Mouse (Mus musculus): ENCODE measurements around the gene Mroh8. TPM values are rescaled to one million over a fixed set of nuclear protein-coding genes. Genes with fewer than 3 reads are reported as not detected.
"Not testable (repeated sequence)": the region's sequence is repeated elsewhere in the genome, so short reads cannot be mapped to it uniquely, and the experiment has no call there.

The Mroh8 gene
- polyA plus RNA-seq, 1 experiment from 2014 or later: 0.62 TPM

DNA sequence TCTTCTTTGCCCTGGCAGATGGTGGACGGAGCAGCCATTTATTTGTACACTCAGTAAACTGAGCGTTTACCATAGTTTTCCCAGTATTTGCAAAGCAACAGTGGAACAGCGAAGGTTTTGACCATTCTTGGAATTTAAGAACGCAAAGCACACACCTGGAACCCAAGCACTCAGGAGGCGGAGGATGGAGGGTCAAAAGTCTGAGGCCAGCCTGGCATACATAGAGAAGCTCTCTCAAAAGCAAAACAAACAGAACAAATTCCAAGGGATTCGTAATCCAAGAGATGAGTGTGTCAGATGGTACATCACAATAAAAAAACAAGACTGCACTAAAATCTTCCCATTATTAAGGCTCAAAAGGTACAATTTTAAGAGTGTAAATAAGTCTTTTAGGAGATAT lies 105.8 kb downstream of the Mroh8 start:
- Histone ChIP-seq H3K27me3 (ENCODE audit: insufficient read depth, poor library complexity, severe bottlenecking) (no peaks in the 10 kb centered on the region), H3K4me3 (no peak overlapping the region), H3K9me3 (no peaks in the 10 kb centered on the region), H3K36me3 (peaks cover 62% of the 10 kb centered on the region), H3K27ac (no peak overlapping the region), H3K4me1 (0 out of 2 replicates have a peak, but pooled peaks cover 7% of the 10 kb centered on the region)
- no peak for DNase-seq (ENCODE audit: low spot score)
- WGBS: 93% methylated on average over 6 of the region's 6 CpGs

DNA sequence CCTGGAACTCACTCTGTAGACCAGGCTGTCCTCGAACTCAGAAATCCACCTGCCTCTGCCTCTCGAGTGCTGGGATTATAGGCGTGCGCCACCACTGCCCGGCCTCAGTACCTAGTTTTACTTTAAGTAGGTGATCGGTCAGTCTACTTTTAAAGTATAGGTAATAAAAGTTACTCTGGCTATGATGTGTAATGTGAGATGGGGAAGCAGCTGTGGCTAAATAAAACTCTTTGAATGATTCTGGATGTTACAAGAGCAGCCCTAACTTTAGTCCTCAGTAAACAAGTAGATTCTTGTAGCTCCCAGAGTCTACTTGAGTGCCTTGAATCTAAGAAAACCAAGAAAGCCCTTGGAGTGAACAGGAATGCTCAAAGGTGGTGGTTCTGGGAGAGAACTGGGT lies 106.4 kb downstream of the Mroh8 start:
- H3K27me3 ChIP-seq (ENCODE audit: insufficient read depth, poor library complexity, severe bottlenecking): no peaks in the 10 kb centered on the region
- H3K4me3 ChIP-seq: no peak overlapping the region
- H3K36me3 ChIP-seq: peaks cover 65% of the 10 kb centered on the region
- 93% methylated on average over 6 of the region's 6 CpGs for WGBS
- H3K4me1 ChIP-seq: 0 out of 2 replicates have a peak, but pooled peaks cover 7% of the 10 kb centered on the region
- H3K27ac ChIP-seq: no peak overlapping the region
- no peak for DNase-seq (ENCODE audit: low spot score)
- no peaks in the 10 kb centered on the region for H3K9me3 ChIP-seq

DNA sequence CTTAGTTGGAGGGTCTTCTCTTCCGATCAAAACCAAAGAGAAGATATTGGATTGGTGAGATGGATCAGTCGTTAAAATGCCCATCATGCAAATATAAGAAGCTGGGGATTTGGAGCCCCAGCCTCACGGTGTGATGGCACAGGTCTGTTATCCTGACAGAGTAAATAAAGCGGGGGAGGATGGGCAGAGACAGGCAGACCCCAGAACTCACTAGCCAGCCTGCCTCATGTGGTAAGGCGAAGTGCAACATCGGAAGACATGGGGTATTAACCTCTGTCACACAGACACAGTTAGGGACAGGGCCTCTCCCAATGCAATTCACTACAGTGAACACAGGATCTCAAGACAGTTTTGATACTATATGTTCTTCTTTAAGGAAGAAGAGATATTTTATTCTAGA lies 108.7 kb downstream of the Mroh8 start:
- no peak overlapping the region for H3K27ac ChIP-seq
- no peak overlapping the region for H3K4me3 ChIP-seq
- DNase-seq (ENCODE audit: low spot score): no peak
- 60% methylated on average over 6 of the region's 6 CpGs for WGBS
- H3K9me3 ChIP-seq: no peaks in the 10 kb centered on the region
- H3K27me3 ChIP-seq (ENCODE audit: insufficient read depth, poor library complexity, severe bottlenecking): no peaks in the 10 kb centered on the region
- 0 out of 2 replicates have a peak, but pooled peaks cover 7% of the 10 kb centered on the region for H3K4me1 ChIP-seq
- peaks cover 64% of the 10 kb centered on the region for H3K36me3 ChIP-seq

DNA sequence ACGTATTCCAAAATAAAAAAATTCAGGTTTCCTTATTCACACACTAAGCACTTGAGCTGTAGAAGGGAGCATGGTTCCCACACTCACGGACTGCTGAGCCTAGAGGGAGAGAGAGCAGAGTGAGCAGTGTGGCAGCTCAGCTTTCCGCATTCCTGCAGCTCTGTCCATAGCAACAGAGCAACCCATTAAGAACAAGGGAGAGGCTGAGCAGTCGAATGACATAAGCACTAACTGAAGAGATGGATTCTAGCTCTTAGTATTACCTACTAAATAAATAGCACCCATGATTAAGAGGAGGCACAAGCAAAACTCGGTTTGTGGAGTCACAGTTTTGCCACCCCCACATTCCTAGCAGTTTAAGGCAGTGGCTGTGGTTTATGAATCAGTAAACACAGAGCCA lies 109.2 kb downstream of the Mroh8 start:
- H3K9me3 ChIP-seq: no peaks in the 10 kb centered on the region
- 0 out of 2 replicates have a peak, but pooled peaks cover 7% of the 10 kb centered on the region for H3K4me1 ChIP-seq
- 33% methylated on average over 5 of the region's 5 CpGs for WGBS
- H3K36me3 ChIP-seq: peaks cover 63% of the 10 kb centered on the region
- H3K27me3 ChIP-seq (ENCODE audit: insufficient read depth, poor library complexity, severe bottlenecking): no peaks in the 10 kb centered on the region
- H3K4me3 ChIP-seq: no peak overlapping the region
- DNase-seq (ENCODE audit: low spot score): no peak
- no peak overlapping the region for H3K27ac ChIP-seq

DNA sequence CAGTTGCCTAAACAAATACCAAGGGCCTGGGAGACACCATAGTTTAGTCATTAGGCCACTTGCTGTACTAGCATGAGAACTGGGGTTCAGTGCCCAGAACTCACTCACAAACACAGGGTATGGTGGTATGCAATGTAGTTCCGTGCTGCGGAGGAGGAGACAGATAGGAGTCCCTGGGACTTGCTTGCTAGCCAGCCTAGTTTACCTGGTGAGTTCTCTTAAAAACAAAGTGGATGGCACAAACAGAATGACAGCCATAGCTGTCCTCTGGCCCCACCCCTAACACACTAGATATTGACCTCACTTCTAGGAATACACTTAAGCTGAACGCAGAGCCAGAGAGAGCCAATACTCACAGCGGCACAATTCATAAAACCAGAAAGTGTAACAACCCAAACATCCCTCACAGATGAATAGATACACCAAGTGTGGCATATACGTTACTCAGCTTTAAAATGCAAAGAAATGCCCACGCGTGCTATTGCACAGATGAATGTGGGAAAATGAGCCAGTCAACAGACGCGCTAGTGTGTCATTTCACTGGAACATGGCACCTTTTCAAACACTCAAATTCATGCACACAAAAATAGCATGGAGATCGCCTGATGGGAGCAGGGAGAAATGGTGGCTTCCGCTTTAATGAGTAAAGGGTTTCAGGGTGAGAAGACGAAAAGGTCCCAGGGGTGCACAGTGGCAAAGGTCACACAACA lies 112.8 kb downstream of the Mroh8 start:
- Histone ChIP-seq H3K4me1 (0 out of 2 replicates have a peak, but pooled peaks cover 7% of the 10 kb centered on the region), H3K4me3 (no peak overlapping the region), H3K27ac (no peak overlapping the region), H3K9me3 (no peaks in the 10 kb centered on the region), H3K27me3 (ENCODE audit: insufficient read depth, poor library complexity, severe bottlenecking) (no peaks in the 10 kb centered on the region), H3K36me3 (peaks cover 56% of the 10 kb centered on the region)
- 93% methylated on average over 12 of the region's 12 CpGs for WGBS
- DNase-seq (ENCODE audit: low spot score): no peak

DNA sequence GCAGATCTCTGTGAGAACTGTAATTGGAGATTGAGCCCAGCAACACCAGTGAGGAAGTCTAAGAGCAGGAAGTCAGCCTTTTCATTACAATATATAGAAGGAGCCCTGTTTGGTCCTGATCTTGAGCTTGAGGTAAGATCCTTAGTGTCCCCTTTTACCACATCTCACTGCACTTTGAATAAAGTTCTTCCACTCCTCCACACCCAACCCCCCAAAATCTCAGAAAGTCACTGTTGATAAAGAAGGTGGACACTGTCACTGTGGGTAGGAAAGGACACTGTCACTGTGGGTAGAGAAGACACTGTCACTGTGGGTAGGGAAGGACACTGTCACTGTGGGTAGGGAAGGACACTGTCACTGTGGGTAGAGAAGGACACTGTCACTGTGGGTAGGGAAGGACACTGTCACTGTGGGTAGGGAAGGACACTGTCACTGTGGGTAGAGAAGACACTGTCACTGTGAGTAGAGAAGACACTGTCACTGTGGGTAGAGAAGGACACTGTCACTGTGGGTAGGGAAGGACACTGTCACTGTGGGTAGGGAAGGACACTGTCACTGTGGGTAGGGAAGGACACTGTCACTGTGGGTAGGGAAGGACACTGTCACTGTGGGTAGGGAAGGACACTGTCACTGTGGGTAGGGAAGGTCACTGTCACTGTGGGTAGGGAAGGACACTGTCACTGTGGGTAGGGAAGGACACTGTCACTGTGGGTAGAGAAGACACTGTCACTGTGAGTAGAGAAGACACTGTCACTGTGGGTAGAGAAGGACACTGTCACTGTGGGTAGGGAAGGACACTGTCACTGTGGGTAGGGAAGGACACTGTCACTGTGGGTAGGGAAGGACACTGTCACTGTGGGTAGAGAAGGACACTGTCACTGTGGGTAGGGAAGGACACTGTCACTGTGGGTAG lies 113.8 kb downstream of the Mroh8 start:
- H3K36me3 ChIP-seq: peaks cover 62% of the 10 kb centered on the region
- not testable (repeated sequence) for DNase-seq (ENCODE audit: low spot score); H3K27ac ChIP-seq; H3K27me3 ChIP-seq (ENCODE audit: insufficient read depth, poor library complexity, severe bottlenecking); H3K4me1 ChIP-seq; H3K9me3 ChIP-seq; H3K4me3 ChIP-seq

DNA sequence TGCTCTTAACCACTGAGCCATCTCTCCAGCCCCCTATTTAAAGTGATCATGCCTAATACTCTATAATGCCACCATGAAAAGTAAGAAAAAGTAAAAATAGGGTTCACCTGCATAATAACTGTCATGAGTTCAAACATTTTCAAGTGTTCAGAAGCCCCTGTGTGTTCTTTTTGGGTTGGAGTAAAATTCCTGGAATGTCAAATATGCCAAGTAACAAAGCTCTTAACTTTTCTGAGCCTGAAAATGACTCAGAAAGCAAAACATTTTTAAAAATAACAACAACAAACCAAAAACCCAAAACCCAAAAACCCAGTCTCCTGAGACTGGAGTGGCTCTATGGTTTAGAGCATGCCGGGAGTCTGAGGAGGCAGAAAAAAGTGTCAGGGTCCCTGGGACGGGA lies 115.2 kb downstream of the Mroh8 start:
- no peaks in the 10 kb centered on the region for H3K4me1 ChIP-seq
- H3K27ac ChIP-seq: no peak overlapping the region
- no peaks in the 10 kb centered on the region for H3K27me3 ChIP-seq (ENCODE audit: insufficient read depth, poor library complexity, severe bottlenecking)
- no peak for DNase-seq (ENCODE audit: low spot score)
- no peak overlapping the region for H3K4me3 ChIP-seq
- peaks cover 71% of the 10 kb centered on the region for H3K36me3 ChIP-seq
- H3K9me3 ChIP-seq: no peaks in the 10 kb centered on the region
- WGBS: 82% methylated on average over 2 of the region's 2 CpGs

Other genes starting within 250 kb of the Mroh8 start
- 2.2 and 3.9 TPM in 2 replicates for gene Soga1, start 200.3 kb downstream of the Mroh8 start, polyA plus RNA-seq (2016; fragmentation: Nextera tagmentation; extraction: Ambion mirVana)
- gene Tldc2, start 192.5 kb downstream of the Mroh8 start, polyA plus RNA-seq (2016; fragmentation: Nextera tagmentation; extraction: Ambion mirVana): not detected in 2 replicates
- 20.3 and 26.6 TPM in 2 replicates for gene Samhd1, start 144.3 kb downstream of the Mroh8 start, polyA plus RNA-seq (2016; fragmentation: Nextera tagmentation; extraction: Ambion mirVana)
- gene Rbl1, start 75.0 kb downstream of the Mroh8 start, polyA plus RNA-seq (2016; fragmentation: Nextera tagmentation; extraction: Ambion mirVana): 15.9 and 18.5 TPM in 2 replicates
- gene Rpn2, start 532 bp downstream of the Mroh8 start, polyA plus RNA-seq (2016; fragmentation: Nextera tagmentation; extraction: Ambion mirVana): 254 and 281 TPM in 2 replicates
- gene Ghrh, start 68.0 kb upstream of the Mroh8 start, polyA plus RNA-seq (2016; fragmentation: Nextera tagmentation; extraction: Ambion mirVana): not detected in 2 replicates
- gene Manbal, start 88.0 kb upstream of the Mroh8 start, polyA plus RNA-seq (2016; fragmentation: Nextera tagmentation; extraction: Ambion mirVana): 63.2 and 68.2 TPM in 2 replicates
- 9.3 and 12.7 TPM in 2 replicates for gene Src, start 138.9 kb upstream of the Mroh8 start, polyA plus RNA-seq (2016; fragmentation: Nextera tagmentation; extraction: Ambion mirVana)